Mouse (Mus musculus): ENCODE measurements around the gene Tmf1. TPM values are rescaled to one million over a fixed set of nuclear protein-coding genes. Genes with fewer than 3 reads are reported as not detected.
A peak's percentile ranks its signal among the peaks of the same experiment; 100 is the strongest.

The Tmf1 gene
- total RNA-seq (2022): 10 to 100 TPM; 51.1 to 58.5 (median 55.7) TPM

DNA sequence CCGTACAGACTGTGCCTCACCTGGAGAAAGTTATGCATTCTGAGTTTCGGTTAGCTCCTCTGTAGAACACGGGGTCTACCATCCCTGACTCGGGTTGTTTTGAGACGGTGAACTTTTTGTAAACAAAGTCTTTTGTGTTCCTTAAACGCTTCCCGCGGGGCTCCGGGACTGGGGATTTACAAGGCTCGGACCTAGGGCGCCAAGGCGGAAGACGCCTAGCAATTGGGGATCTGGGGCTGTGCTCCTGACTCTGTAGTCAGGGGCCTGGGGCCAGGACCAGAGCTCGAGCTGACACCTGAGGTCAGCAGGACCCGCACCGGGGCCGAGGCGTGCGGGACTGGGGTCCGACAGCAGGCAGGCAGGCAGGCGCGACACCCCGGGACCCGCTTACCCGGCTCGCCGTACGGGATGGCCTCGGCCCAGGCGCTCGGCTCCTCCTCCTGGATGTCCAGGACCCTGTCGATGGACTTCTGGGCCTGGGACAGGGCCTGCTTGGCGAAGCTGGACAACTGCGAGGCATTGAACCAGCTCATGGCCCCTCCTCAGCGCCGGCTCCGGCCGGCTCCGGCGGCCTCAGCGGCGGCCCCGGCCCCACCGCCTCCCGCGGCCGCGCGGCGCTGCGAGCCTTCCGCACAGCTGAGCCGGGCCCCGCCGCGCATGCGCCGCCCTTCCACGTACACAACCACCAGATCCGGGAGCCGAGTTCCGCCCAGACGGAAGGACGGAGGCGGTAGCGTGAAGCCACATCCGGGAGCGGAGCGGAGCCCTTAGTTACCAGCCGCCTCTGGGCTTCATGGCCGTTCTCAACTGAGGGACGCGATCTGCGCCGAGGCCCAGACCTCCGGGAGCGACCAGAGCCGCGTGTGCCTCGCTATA is at the start of gene Tmf1:
Tmf1 (minus strand) TSS at position 632 of the 876 bp plus-strand sequence.
- peak; percentile 90 to 94 for DNase-seq (ENCODE audit: low spot score in 2 of 2)

DNA sequence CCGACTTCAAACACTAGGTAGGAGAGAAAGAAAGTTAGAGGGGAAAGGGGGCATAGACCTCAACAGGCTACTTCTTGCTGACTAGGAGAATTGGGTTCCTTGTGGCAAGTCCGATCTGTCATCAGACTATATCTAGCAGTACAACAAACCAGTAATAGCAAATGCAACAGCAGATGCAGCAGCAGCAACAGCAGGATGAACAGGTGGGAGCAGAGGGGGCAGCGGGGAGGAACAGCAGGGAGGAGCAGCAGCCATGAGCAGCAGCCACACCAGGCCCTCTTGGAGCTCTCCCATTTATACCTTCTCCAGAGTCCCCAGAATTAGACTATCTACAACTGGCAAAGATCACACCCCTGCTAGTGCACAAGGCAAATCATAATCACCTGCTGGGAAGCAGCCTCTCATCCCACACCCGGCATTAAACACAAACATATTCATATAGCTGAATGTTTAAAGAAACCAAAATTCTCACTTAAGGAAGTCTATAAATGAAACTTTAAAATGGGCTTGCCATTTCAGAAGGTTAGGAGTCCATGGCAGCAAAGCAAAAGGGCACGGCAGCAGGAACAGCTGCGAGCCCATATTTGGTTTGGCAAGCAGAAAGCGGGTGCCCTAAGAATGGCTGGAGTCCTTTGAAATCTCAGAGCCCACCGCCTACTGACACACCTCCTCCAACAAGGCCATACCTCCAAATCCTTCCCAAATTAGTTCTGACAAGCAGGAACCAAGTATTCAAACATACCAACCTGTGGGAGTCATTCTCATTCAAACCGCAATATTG is 48.3 kb upstream of the Tmf1 start:
- no peak for DNase-seq (ENCODE audit: low spot score in 2 of 2)

DNA sequence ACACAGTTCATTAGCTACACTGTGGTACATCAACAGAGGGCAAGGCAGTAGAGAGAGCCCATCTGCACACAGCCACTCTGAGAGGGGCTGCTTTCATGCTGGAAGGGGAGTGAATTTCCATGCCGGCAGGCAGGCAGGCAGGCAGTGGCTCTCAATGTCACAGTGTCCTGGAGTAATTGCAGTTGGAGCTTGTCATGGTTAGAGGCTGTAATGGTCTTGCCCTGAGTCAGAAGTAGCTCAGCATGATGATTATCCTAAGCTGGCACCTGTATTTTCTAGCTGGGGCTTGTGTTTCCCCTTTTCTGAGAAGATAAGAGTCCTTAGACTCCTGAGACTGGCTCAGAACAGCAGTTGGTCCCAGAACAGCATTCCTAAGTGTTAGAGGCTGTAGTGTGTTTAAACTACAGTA is 47.2 kb upstream of the Tmf1 start:
- DNase-seq (ENCODE audit: low spot score in 2 of 2): no peak

DNA sequence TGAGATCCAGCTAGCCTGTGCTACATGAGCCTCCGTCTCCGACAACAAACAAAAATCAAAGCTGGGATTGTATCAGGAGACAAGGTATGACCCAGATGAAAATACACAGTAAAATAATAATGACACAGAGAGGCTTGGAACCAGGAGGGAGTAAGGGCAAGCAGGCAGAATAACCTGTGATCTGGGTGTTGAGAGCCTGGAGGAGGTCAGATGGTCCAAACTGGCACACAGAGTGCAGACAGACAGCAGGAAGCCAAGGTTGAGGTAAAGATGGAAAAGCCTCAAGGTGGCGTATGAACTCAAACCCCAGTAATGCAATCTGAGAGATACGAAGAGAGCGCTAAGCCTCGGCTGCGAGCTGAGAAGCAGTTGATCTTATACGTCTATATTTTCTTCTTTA is 45.6 kb upstream of the Tmf1 start:
- DNase-seq (ENCODE audit: low spot score in 2 of 2): no peak

DNA sequence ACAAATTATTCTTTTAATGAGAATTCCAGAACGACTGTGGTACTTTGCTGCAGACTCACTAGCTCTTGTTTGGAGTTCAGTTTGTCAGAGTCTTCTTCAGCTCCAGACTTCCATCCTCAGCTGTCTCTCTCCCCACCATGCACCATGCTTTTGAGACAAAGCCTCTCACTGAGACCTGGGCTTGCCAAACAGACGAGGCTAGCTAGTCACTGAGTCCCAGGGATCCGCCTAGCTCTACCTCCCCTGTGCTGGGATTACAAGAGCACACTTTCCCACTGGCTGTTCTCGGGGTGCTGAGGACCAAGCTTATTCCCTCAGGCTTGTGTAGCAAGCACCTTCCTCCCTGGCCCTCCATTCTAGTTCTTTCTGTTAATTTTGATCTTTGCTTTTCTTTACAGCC is 44.6 kb upstream of the Tmf1 start:
- no peak for DNase-seq (ENCODE audit: low spot score in 2 of 2)

DNA sequence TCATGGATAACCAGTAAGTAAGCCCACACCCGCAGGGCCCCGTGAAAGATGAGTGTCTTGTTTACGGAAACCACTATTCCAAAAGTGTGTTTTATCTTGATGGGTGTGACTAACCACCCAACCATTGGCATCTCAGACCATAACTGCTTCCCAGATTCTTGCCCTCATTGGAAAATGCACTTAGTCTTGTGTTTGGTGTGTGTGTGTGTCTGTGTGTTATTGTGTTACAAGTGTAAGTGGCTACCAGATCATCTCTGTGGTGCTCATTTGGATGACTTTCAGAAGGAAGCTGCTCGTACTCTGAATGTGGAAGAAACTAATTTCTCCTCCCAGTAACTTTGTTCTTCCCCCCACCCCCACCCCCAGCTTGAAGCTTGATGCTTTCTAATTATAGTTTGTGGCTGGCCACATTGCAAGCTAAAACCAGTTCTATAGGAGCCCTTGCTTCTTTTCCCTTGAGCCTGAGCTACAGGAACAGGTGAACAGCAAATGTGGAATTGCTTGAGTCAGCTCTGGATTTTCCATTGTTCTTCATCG is 44.1 kb upstream of the Tmf1 start:
- no peak for DNase-seq (ENCODE audit: low spot score in 2 of 2)

DNA sequence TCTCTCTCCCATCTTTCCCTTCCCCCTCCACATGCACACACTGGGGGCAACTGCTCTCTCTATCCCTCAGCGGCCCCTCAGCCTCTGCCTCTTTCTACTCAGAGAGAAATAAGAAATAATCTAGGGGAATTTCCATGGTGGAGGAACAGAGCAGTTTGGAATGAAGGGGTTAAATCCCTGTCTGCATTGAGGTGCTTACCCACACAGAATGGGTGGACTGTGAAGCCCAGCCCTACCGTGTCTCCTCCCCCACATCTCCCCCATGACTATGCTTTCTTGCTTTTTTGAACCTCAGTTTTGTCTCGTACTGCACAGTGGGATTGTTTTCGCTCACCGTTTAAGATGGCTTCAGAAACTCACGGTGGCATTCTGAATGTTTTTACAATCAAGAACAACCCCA is 43.4 kb upstream of the Tmf1 start:
- no peak for DNase-seq (ENCODE audit: low spot score in 2 of 2)

DNA sequence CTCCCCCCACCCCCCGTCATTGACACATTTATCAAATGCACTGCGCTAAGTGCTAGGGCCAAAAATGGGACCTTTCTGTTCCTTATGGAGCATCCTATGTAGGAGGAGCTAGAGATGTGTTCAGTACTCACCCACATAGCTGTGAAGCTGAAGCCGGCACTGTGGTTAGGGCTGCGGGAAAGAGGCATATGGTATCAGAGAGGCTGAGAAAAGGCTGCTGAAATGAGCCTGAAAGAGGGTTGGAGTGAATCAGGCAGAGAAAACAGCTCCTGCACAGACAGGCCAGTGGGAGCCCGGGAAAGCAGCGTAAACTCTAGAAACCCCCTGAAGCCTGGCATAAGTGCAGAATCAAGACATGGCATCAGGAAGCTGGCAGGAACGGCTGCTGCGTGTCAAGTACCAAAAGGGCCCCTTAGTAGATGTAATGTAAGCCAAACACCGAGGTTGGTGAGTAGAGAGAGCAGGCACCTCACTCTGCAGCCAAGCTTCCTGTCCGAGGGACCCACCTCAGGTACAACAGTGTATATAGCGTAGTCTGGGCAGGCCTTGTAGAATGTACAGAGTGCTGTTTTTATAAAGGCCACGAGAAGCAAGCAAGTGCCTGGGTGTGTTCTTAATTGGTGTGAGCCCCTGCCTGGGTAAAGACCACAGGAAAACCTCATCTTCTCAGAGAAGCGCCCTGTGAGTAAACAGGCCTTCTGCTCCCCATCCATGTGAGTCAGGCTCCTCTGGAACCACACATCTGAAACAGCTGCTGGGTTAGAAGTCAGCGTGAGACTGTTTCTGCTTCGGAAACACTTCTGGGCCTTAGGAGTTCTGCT is 42.5 kb upstream of the Tmf1 start:
- DNase-seq (ENCODE audit: low spot score in 2 of 2): peak in 1 of 2 experiments; percentile 24

DNA sequence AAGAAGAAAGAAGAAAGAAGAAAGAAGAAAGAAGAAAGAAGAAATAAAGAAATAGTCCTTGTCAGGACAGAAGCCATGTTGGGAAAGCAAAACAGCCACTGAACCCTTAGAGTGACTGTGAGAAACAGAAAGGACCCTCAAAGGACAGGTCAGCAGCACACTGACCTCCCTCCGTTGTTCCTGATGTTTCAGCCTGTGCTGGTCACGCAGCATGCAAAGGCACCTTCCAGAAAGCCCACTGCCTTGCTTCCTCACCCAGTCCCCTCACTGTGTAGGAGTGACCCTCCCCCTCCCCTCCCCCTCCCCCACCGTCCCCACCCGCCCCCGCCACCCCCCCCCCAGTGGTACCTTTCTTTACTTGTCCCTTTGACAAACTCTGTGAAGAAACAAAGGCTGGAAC is 41.8 kb upstream of the Tmf1 start:
- DNase-seq (ENCODE audit: low spot score in 2 of 2): no peak

DNA sequence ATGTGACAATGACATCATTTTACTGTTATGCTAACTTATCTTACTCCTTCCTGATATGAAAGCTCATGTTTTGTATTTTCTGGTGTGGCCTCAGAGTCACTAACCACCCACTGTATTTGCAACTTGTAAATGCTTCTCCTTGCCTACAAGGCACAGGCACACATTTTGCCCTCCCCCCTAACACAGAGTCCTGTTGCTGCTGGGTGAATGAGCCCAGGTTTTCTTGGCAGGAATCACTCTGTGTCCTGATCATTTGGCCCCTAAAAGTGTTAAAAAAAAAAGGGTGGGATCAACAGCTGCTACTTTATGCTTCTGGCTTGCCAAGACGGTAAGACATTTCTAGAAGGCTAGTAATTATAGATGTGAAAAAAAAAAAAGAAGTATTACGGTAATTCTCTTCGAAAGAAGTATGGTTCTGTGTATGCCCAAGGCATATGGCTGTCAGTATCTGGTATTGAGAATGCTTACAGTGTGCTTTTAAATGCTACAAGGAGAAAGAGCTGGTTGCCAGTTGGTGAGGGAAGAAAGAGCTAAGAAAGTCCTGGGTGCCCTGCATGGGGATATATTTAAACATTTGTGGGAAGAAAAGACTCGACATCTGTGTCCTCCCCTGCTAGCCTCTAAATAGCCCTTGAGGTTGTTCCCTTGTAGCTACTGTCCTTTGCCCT is 37.4 kb upstream of the Tmf1 start:
- DNase-seq (ENCODE audit: low spot score in 2 of 2): no peak

DNA sequence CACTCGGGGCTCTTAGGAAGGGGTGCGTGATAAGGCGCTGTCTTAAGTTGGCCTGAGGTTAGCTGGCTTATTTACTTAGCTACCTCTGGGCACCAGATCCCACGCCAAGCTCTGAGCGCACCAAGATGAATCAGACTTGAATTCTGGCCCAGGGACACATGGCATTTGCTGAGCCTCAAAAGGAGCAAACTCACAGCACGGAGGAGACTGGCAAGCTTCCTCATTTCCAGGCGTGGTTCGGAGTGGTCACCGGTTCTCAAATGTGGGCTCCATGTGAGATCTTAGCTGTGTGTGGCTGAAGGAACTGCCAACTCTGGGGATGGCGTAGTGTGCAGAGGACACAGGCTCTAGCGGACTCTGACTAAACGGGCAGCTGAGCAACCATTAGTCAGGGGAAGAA is 33.1 kb upstream of the Tmf1 start:
- DNase-seq (ENCODE audit: low spot score in 2 of 2): peak; percentile 75 to 85

DNA sequence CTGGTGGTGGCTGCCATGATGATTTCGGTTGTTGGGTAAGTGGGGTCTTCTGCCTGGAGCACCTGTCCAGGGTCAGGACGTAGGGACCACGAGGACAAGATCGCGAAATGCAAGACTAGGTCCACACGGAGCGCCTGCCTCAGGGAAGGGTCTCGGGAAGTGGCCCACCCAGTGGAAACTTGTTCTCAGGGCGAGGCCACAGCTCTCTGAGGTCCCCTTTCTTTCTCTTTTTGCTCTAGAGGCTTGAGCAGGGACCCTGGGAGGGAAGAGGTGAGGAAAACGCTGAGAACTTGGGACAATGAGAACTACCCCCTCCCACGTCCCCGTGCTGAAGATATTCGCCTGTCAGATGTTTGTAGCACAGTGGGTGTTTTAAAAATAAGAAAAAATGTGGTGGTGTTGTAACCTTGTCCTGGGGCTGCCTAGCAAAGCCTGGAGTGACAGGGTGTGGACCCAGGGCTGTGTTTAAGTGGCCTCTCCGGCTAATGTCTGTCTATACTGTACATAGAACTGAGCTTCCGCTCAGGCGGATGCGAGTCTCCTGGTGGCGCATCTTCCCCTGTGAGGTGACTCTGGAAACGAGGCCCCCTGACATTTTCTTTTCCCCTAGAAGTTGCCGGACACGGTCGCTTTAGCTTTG is 32.2 kb upstream of the Tmf1 start:
- no peak for DNase-seq (ENCODE audit: low spot score in 2 of 2)

DNA sequence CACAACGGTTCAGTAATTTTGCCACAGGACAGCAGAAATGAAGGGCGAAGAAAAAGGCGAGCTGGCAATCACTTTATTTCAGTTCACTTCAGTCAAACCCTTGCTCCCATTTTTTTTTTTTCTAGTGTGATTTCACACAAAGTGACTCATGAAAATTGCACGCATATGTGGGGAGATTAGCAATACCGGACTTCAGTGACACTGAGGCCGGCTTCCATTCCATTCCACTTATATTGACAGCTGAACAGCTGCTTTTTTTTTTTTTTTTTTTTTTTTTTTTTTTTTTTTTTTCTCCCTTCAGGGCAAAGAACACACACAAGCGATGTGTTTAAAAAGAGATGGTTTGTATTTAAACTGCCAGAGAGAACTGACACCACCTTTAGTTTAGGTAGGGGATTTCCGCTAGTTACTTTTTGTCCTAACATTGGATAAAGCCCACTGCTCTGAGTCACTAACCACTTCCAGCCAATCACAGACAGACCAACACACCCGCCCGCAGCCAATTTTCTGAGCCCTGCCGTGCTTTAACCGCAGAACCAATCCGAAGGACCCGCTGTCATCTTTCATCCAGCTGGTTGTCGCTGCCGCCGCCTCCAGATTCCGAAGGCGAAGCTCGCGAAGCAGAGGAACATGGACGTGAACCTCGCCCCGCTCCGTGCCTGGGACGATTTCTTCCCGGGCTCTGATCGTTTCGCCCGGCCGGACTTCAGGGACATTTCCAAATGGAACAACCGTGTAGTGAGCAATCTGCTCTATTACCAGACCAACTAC is 31.5 kb upstream of the Tmf1 start, which contains the start of gene Arl6ip5:
Arl6ip5 (plus strand) TSS at position 499 of the 771 bp plus-strand sequence.
- DNase-seq (ENCODE audit: low spot score in 2 of 2): peak; percentile 85 to 87

DNA sequence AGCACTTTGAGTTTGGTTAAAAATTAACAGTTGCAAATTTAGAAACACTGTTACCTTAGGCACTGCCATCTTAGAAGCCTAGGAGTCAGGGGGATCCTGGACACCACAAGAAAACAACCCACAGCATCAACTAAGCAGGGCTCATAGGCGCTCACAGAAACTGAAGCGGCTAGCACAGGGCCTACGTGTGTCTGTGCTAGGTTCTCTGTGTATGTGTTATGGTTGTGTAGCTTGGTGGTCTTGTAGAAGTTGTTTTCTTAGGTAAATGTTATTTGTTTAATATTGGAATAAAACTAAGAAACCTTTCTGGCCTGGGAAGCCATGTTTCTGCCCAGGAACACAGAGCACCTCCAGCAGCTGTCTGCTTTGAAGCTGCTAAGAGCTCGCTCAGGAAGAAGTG is 30.8 kb upstream of the Tmf1 start:
- DNase-seq (ENCODE audit: low spot score in 2 of 2): no peak

DNA sequence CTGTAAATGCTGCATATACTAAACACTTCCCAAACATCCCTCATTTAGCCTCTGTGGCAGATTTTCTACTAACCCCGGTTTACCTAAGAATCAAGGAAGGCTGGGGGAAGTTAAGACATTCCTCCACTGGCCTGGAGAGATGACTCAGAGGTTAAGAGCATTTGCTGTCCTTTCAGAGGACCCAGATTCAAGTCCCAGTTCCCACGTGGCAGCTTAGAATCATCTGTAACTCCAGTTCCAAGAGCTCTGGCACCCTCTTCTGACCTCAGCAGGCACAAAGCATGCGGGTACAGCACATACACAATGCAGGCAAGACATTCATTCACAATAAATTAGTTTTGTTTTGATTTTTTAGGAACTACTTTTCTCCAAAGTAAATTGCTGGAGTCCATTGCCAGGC is 30.3 kb upstream of the Tmf1 start:
- no peak for DNase-seq (ENCODE audit: low spot score in 2 of 2)

DNA sequence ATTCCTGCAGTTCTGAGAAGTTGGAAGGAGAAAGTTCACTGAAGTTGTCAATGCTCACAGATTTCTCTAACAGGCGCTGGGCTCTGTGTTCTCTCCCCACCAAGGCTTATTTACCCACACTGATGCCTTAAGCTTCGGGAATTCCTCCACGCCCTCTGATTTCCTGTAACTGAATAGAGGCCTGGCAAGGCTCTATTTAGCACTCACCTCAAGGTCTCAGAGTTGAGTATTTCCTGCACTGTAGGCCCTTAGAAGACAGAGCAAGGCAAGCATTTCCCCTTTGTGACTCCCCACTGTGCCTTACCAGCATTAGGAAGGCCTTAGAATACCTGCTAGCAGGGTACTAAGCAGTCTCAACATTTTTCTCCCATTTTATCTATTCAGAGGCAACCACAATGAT is 29.5 kb upstream of the Tmf1 start:
- DNase-seq (ENCODE audit: low spot score in 2 of 2): no peak

DNA sequence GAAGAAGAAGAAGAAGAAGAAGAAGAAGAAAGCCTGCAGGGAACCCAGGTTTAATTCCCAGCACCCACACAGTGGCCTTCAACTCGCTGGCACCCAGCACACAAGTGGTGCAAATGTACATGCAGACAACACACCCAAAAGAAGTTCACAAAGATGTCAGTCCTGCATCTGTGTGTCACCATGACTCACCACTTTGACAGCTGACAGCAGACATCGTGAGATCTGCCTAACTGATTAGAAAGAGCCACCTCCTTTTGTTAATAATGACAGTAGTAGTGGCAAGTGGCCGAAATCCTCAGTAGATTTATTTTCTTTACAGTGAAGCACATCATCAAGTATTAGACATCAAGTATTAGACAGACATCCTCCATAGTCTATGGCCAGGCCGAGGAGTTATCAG is 28.2 kb upstream of the Tmf1 start:
- DNase-seq (ENCODE audit: low spot score in 2 of 2): no peak

DNA sequence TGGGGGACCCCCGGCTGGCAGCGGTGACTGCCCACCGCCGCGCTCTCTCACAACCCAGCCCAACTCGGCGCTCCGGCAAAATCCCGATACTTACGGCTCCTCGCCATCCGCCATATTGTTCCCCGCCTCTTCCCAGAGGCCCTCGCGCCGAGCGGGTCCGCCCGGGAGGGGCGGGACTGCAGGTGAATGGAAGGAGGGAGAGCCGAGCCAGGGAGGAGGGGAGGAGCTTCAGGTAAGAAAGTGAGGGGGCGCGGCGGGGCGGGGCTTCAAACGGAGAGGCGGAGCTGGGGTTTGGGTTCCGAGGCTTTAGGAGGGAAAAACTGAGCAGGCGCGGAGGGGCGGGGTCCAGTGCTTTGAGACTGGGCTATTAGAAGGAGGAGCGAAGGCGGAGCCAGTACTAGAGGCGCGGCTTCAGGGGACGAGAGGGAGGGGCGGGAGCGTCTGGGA is 26.5 kb upstream of the Tmf1 start, which contains the start of gene Uba3:
Uba3 (minus strand) TSS at position 209 of the 447 bp plus-strand sequence.
- DNase-seq (ENCODE audit: low spot score in 2 of 2): peak; percentile 99

DNA sequence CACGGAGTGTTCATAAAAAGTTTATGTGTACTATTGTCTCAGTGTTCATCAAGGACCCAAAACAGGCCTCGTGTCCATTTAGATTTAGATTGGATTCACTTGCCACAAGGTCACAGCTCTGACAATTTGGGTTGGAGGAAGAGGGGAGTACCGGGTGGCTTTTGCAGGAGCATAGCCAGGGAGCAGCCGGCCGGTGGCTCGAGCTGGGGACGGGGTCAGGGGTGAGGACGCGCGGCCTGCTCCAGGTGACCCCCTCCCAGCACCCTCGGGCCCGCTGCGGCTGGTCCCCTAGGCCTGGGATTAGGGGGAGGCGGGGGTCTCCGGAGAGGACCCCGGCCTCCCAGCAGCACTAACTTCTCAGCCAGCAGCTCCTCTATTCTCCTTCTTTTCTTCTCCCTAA is 26.0 kb upstream of the Tmf1 start:
- no peak for DNase-seq (ENCODE audit: low spot score in 2 of 2)

Measured in gastrocnemius, adult 8-10 months (tissue).